Mouse (Mus musculus) hindbrain, embryonic 14.5 days (tissue): Measurements from ENCODE around the gene Vash1. TPM values are rescaled to one million over a fixed set of nuclear protein-coding genes. Genes with fewer than 3 reads are reported as not detected.

Source experiments
- ATAC-seq: fragments of 200-750 bp; cut with Nextera tagmentation; 2 replicates; pipeline ENCODE4 v1.8.0; 2017; ENCODE audit warnings: moderate number of reproducible peaks, mild to moderate bottlenecking, moderate TSS enrichment, moderate library complexity; ENCODE audit not compliant: low FRiP score
- DNase-seq: peaks from one replicate; pipeline ENCODE4 v3.0.0-alpha.2; 2015; ENCODE audit warnings: low spot score
- H3K27ac ChIP-seq: fragments of 300-500 bp; sonication (generic); 2 replicates; pipeline ENCODE4 v1.5.1; 2014; ENCODE audit warnings: mild to moderate bottlenecking, moderate library complexity
- H3K27me3 ChIP-seq: fragments of 300-500 bp; sonication (generic); 2 replicates; pipeline ENCODE4 v1.6.1; 2014; ENCODE audit warnings: mild to moderate bottlenecking, low read length, mixed read lengths; ENCODE audit not compliant: control insufficient read depth, insufficient read depth
- H3K36me3 ChIP-seq: fragments of 300-500 bp; sonication (generic); replicated peaks from 2 replicates; pipeline ENCODE4 v1.6.1; 2014; ENCODE audit not compliant: control insufficient read depth, insufficient read depth
- H3K4me1 ChIP-seq: fragments of 300-500 bp; sonication (generic); replicated peaks from 2 replicates; pipeline ENCODE4 v1.6.1; 2014; ENCODE audit warnings: antibody characterized with exemption, low read length, mixed read lengths; ENCODE audit not compliant: control insufficient read depth, insufficient read depth
- H3K4me2 ChIP-seq: fragments of 300-500 bp; sonication (generic); replicated peaks from 2 replicates; pipeline ENCODE4 v1.6.1; 2014; ENCODE audit warnings: mild to moderate bottlenecking, moderate library complexity
- H3K4me3 ChIP-seq: fragments of 300-500 bp; sonication (generic); replicated peaks from 2 replicates; pipeline ENCODE4 v1.5.1; 2014; ENCODE audit warnings: mild to moderate bottlenecking, low read length
- H3K9ac ChIP-seq: fragments of 300-500 bp; sonication (generic); 2 replicates; pipeline ENCODE4 v1.6.1; 2014
- H3K9me3 ChIP-seq: fragments of 300-500 bp; sonication (generic); 2 replicates; pipeline ENCODE4 v1.6.1; 2016; ENCODE audit warnings: low read length; ENCODE audit not compliant: control insufficient read depth
- WGBS: fragments of 180-500 bp; shearing (Covaris S2); extraction: QIAGEN DNeasy Blood & Tissue Kit; methylation state at CpG from one replicate; pipeline ENCODE4 v1.1.7; 2014; 5-methylcytosine and 5-hydroxymethylcytosine counted together
- polyA plus RNA-seq: library from polyadenylated mRNA; unstranded; fragments of >200 nt; fragmentation: Nextera tagmentation; extraction: Ambion mirVana; gene quantifications from 2 replicates; pipeline ENCODE4 v1.2.1, GENCODE M21; 2014

Vash1 gene
- polyA plus RNA-seq, 1 experiment from 2014 or later: 31.2 TPM

DNA sequence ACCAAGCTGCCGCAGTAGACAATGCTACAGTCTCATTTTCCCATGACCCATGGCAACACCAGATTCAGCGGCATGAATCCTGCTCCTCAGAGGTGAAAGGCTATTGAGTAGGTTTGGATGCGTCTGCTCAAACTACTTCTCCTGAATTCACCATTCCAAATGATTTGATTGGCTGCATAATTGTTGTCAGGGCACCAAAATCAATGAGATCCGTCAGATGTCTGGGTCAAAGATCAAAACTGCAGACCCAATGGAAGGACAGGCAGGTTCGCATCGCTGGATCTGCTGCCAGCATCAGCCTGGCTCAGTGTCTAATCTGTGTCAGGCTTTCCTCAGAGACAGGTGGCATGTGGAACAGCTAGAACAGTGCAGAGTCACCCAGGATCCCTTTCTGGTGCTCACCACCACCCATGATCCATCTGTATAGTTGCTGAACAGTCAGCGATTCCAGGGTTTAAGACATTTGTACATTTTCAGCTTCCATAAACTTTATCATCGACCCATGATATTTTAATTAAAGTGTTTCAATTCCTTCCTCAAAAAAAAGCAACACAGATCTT is 27.1 kb upstream of the Vash1 start:
- no peak overlapping the region for H3K27ac ChIP-seq
- H3K27me3 ChIP-seq: no peaks in the 10 kb centered on the region
- 0 out of 2 replicates have a peak, but pooled peaks cover 18% of the 10 kb centered on the region for H3K4me1 ChIP-seq
- no peak for ATAC-seq
- H3K9ac ChIP-seq: no peak overlapping the region
- DNase-seq: no peak
- no peaks in the 10 kb centered on the region for H3K9me3 ChIP-seq
- H3K4me2 ChIP-seq: no peak overlapping the region
- 84% methylated on average over 8 of the region's 8 CpGs for WGBS
- H3K36me3 ChIP-seq: no peaks in the 10 kb centered on the region
- H3K4me3 ChIP-seq: no peak overlapping the region

DNA sequence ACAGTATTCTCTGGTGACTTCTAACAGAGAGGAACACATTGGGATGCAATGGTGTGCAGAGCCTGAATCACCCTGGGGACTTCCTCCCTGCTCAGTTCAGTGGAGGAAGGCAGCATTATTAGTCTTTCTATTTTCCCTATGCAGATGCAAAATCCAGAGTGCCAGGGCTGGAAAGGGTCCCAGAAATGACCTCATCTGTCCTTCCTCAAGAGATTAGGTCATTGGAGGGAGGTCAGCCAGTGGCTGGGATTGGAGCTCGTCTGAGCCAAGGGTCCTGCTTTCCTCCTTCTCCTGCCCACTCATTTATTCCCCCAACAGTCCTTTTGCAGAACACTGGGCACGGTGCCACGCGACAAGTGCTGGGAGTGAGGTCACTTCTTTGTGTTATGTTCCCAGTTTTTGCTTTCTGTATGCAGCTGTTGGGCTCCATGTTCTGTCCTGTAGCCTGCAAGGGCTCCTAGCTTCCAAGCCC is 25.9 kb upstream of the Vash1 start:
- ATAC-seq: peak; percentile 71; the same call in 1 of the 2 replicates
- peak overlapping the region; percentile 47 for H3K27ac ChIP-seq
- H3K27me3 ChIP-seq: no peaks in the 10 kb centered on the region
- H3K9me3 ChIP-seq: no peaks in the 10 kb centered on the region
- WGBS: 56% methylated on average over 4 of the region's 4 CpGs
- H3K4me1 ChIP-seq: 0 out of 2 replicates have a peak, but pooled peaks cover 8% of the 10 kb centered on the region
- H3K4me2 ChIP-seq: no peak overlapping the region
- no peak overlapping the region for H3K4me3 ChIP-seq
- H3K36me3 ChIP-seq: no peaks in the 10 kb centered on the region
- DNase-seq: peak; percentile 75
- no peak overlapping the region for H3K9ac ChIP-seq

DNA sequence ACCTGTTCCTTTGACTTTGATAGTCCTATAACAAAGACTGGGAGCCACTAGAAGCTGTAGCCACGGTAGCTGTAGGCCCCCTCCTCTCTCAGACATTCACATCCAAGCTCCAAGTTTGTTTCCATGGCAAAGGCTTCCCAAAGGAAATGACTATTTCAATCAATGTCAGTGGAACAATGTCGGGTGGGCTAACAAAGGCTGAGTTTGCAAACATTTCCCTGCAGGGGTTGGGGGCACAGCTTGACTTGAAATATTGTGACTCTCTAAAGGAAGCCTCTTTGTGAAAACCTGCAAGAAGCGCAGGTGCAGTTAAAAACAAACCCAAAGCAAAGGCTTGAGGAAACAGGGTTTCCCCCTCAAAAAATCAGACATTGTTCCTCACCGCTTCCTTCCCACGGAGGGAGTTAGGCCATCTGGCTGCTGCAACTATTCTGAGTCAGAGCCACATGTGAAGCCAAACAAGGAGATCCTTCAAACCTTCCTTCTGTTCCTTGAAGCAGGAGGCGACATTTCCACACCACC is 19.0 kb upstream of the Vash1 start:
- H3K4me1 ChIP-seq: peaks cover 12% of the 10 kb centered on the region
- H3K27me3 ChIP-seq: no peaks in the 10 kb centered on the region
- 5% methylated on average over 6 of the region's 6 CpGs for WGBS
- no peak overlapping the region for H3K4me3 ChIP-seq
- ATAC-seq (peak; percentile 76), DNase-seq (peak; percentile 72)
- 0 out of 2 replicates have a peak overlapping the region, but pooled peaks have one; percentile 17 for H3K4me2 ChIP-seq
- peak overlapping the region; percentile 79 for H3K27ac ChIP-seq
- H3K9me3 ChIP-seq: no peaks in the 10 kb centered on the region
- no peak overlapping the region for H3K9ac ChIP-seq
- no peaks in the 10 kb centered on the region for H3K36me3 ChIP-seq

GRCm38 (mm10) chr12:86660466-86660865 is 18.0 kb upstream of the Vash1 start:
- no peaks in the 10 kb centered on the region for H3K36me3 ChIP-seq
- no peak overlapping the region for H3K4me3 ChIP-seq
- no peak overlapping the region for H3K4me2 ChIP-seq
- peak overlapping the region; percentile 43; the same call in 1 of the 2 replicates for H3K27ac ChIP-seq
- ATAC-seq: no peak
- H3K4me1 ChIP-seq: peaks cover 12% of the 10 kb centered on the region
- no peak overlapping the region for H3K9ac ChIP-seq
- no peaks in the 10 kb centered on the region for H3K9me3 ChIP-seq
- no peaks in the 10 kb centered on the region for H3K27me3 ChIP-seq
- DNase-seq: no peak
- WGBS: 79% methylated on average over 2 of the region's 2 CpGs

DNA sequence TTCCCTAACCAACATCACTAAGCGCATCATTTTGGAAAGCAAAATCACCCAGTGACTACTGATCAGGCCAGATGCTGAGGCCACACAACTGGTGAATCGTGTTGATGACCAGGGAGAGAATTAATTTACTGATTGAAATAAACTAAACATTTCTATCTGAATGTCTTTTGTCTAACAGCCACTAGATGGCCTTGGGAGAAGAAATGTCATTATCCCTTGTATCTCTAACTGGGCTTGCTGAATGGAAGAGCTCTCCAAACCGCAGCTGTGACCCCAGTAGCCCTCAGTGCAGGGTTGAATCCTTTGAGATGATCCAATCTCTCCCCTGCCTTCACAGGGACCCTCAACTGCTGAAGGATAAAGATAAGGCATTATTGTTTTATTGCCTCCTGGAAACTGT is 12.8 kb upstream of the Vash1 start:
- no peaks in the 10 kb centered on the region for H3K27me3 ChIP-seq
- no peaks in the 10 kb centered on the region for H3K36me3 ChIP-seq
- no peak overlapping the region for H3K27ac ChIP-seq
- no peak overlapping the region for H3K4me2 ChIP-seq
- no peaks in the 10 kb centered on the region for H3K4me1 ChIP-seq
- DNase-seq: no peak
- ATAC-seq: no peak
- no peak overlapping the region for H3K9ac ChIP-seq
- WGBS: 66% methylated on average over 3 of the region's 3 CpGs
- no peak overlapping the region for H3K4me3 ChIP-seq
- H3K9me3 ChIP-seq: no peaks in the 10 kb centered on the region

DNA sequence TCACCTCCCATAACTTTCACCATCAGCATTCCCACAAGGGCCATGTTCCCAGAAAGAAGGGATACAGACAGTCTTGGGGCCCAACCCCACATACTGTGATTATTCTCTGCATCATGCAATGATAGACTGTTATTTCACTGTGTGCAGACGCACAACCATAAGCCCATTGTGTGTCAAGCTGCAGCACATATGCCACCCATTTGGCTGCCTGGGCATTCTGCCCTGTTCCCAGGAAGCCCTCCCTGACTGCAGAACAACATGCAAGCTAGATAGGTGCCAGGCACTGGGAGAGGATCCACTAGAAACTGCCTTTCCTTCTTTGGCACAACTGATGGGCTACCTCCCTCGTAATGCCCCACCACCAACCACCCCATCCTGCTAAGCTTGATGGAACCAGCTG is 10.1 kb upstream of the Vash1 start:
- 93% methylated on average over 2 of the region's 2 CpGs for WGBS
- DNase-seq: no peak
- Histone ChIP-seq H3K36me3 (no peaks in the 10 kb centered on the region), H3K9me3 (no peaks in the 10 kb centered on the region), H3K9ac (no peak overlapping the region), H3K4me1 (no peaks in the 10 kb centered on the region), H3K27ac (no peak overlapping the region), H3K27me3 (no peaks in the 10 kb centered on the region), H3K4me3 (no peak overlapping the region), H3K4me2 (no peak overlapping the region)
- ATAC-seq: no peak

GRCm38 (mm10) chr12:86672105-86672504 is 6.4 kb upstream of the Vash1 start:
- no peaks in the 10 kb centered on the region for H3K36me3 ChIP-seq
- no peaks in the 10 kb centered on the region for H3K27me3 ChIP-seq
- no peak overlapping the region for H3K9ac ChIP-seq
- H3K4me1 ChIP-seq: no peaks in the 10 kb centered on the region
- 87% methylated on average over 4 of the region's 4 CpGs for WGBS
- ATAC-seq: no peak
- H3K9me3 ChIP-seq: no peaks in the 10 kb centered on the region
- no peak overlapping the region for H3K4me3 ChIP-seq
- no peak overlapping the region for H3K4me2 ChIP-seq
- H3K27ac ChIP-seq: no peak overlapping the region
- DNase-seq: no peak

DNA sequence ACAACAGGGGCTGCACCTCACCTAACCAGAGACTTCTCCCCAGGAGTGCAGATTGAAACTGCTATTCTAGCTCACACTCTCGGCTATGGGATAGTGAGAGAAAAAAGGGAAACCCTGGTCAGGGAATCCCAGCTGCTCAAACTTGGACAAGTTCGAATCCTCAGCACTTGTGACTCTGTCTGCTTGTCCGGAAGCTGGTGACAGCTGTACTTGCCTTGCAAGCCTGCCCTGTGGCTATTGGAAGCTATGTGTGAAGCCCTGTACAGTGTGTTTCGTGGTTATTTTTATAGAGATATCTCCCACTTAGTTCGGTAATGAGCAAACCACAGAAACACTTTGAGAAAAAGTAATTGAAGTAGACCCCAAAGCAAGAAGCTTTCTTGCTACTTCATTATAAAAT is 6.0 kb upstream of the Vash1 start:
- no peak for DNase-seq

GRCm38 (mm10) chr12:86679546-86679930 is 1.0 kb downstream of the Vash1 start:
- WGBS: 2% methylated on average over 9 of the region's 9 CpGs
- H3K9ac ChIP-seq: peak overlapping the region; percentile 100
- H3K27me3 ChIP-seq: no peaks in the 10 kb centered on the region
- peak overlapping the region; percentile 97 for H3K27ac ChIP-seq
- 0 out of 2 replicates have a peak, but pooled peaks have one; percentile 24 for ATAC-seq
- peaks cover 28% of the 10 kb centered on the region for H3K4me1 ChIP-seq
- peak overlapping the region; percentile 98 for H3K4me3 ChIP-seq
- DNase-seq: no peak
- H3K36me3 ChIP-seq: no peaks in the 10 kb centered on the region; the same call in 1 of the 2 replicates
- no peaks in the 10 kb centered on the region for H3K9me3 ChIP-seq
- peak overlapping the region; percentile 78 for H3K4me2 ChIP-seq

More for the DNA sequence above, 6.0 kb upstream of the Vash1 start:
- H3K9ac ChIP-seq: no peak overlapping the region
- H3K27ac ChIP-seq: no peak overlapping the region
- H3K4me2 ChIP-seq: no peak overlapping the region
- H3K4me1 ChIP-seq: no peaks in the 10 kb centered on the region
- no peaks in the 10 kb centered on the region for H3K36me3 ChIP-seq
- no peak overlapping the region for H3K4me3 ChIP-seq
- ATAC-seq: no peak
- no peaks in the 10 kb centered on the region for H3K27me3 ChIP-seq
- WGBS: 85% methylated on average over 5 of the region's 5 CpGs
- H3K9me3 ChIP-seq: no peaks in the 10 kb centered on the region
